Mouse (Mus musculus) heart, postnatal 0 days (tissue): ENCODE measurements at regions not wholly inside any gene's neighbourhood (a gene's known extent, or its start where the extent isn't known, plus 50 kb on each side); places are given as distances from the start of the nearest gene placed in this dataset.
"Not testable (repeated sequence)": the region's sequence is repeated elsewhere in the genome, so short reads cannot be mapped to it uniquely, and the experiment has no call there.

ENCODE experiments used
- ATAC-seq: fragments of 200-750 bp; cut with Nextera tagmentation; 2 replicates; pipeline ENCODE4 v1.8.0; 2017; ENCODE audit warnings: low read depth, moderate number of reproducible peaks, moderate library complexity; ENCODE audit not compliant: insufficient read depth
- DNase-seq: peaks from one replicate; pipeline ENCODE4 v3.0.0-alpha.2; 2016; ENCODE audit warnings: low spot score
- H3K27ac ChIP-seq: fragments of 300-500 bp; sonication (generic); 2 replicates; pipeline ENCODE4 v1.5.1; 2014; ENCODE audit warnings: low read depth, mild to moderate bottlenecking
- H3K27me3 ChIP-seq: fragments of 300-500 bp; sonication (generic); 2 replicates; pipeline ENCODE4 v1.6.1; 2014; ENCODE audit warnings: low read length, mixed read lengths; ENCODE audit not compliant: control insufficient read depth, insufficient read depth
- H3K36me3 ChIP-seq: fragments of 300-500 bp; sonication (generic); replicated peaks from 2 replicates; pipeline ENCODE4 v1.6.1; 2014; ENCODE audit warnings: low read length, mixed read lengths; ENCODE audit not compliant: control insufficient read depth, insufficient read depth
- H3K4me1 ChIP-seq: fragments of 300-500 bp; sonication (generic); 2 replicates; pipeline ENCODE4 v1.6.1; 2014; ENCODE audit warnings: antibody characterized with exemption; ENCODE audit not compliant: control insufficient read depth, insufficient read depth
- H3K4me2 ChIP-seq: fragments of 300-500 bp; sonication (generic); 2 replicates; pipeline ENCODE4 v1.6.1; 2014; ENCODE audit warnings: low read depth, mild to moderate bottlenecking, low read length, moderate library complexity
- H3K4me3 ChIP-seq: fragments of 300-500 bp; sonication (generic); 2 replicates; pipeline ENCODE4 v1.5.1; 2014; ENCODE audit warnings: low read depth, low read length
- H3K9ac ChIP-seq: fragments of 300-500 bp; sonication (generic); replicated peaks from 2 replicates; pipeline ENCODE4 v1.6.1; 2014; ENCODE audit warnings: low read depth, low read length, mixed read lengths
- H3K9me3 ChIP-seq: fragments of 300-500 bp; sonication (generic); replicated peaks from 2 replicates; pipeline ENCODE4 v1.6.1; 2016; ENCODE audit warnings: low read length; ENCODE audit not compliant: control insufficient read depth
- CTCF ChIP-seq: IDR thresholded peaks from 2 replicates; pipeline ENCODE4 v1.5.1; 2016; ENCODE audit warnings: antibody characterized with exemption, control low read depth, low read depth
- EP300 ChIP-seq: IDR thresholded peaks from 2 replicates; pipeline ENCODE4 v1.6.1; 2016; ENCODE audit warnings: antibody characterized with exemption, low read depth
- WGBS: fragments of 180-500 bp; shearing (Covaris S2); extraction: QIAGEN DNeasy Blood & Tissue Kit; methylation state at CpG from one replicate; pipeline ENCODE4 v1.1.7; 2014; 5-methylcytosine and 5-hydroxymethylcytosine counted together

DNA sequence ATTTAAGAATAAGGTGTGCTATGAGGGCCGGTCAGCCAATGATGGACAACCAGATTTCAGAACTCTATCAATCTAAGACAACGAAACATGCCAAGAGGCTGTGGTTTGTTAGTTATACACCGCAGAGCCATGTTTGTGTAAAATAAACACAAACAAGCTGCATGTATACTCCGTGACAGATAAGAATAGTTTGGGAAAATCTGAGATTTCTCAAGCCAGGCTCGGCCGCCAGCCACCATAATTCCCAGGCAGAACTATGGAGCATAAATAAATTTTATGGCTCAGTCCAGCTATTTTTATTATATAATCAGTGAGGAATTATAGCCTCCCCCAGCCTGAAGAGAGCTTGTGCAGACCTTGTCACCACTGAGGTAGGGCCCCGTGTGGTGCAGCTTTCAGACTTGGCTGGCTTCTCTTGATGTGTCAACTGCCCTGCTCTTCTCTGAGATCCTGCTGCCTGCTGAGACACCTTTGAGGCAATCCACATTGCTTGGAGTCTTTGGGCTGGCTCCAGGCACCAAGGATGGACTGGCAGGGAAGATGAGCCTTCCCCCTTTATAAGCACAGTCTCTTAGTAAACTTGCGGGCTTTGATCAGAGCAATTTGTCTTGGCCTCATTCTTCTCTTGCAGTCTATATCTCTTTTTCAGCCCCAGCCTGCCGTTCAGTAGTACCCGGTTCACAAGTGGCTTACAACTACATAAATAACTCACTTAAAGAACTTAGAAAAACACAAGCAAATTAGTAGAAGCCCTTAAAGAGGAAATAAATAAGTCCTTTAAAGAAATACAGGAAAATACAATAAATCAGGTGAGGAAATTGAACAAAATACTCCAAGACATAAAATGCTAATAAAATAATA lies 1123.0 kb upstream of the Kcnd2 start:
- ATAC-seq, result no peak
- Histone ChIP-seq H3K27me3 (no peaks in the 10 kb centered on the region), H3K27ac (no peak overlapping the region), H3K4me3 (no peak overlapping the region), H3K9ac (no peak overlapping the region), H3K4me1 (no peaks in the 10 kb centered on the region), H3K4me2 (no peak overlapping the region), H3K36me3 (no peaks in the 10 kb centered on the region), H3K9me3 (no peaks in the 10 kb centered on the region)
- WGBS, result 75% methylated on average over 10 of the region's 10 CpGs
- no peak for DNase-seq
- TF ChIP-seq CTCF, result no peak
- no peak for TF ChIP-seq EP300

DNA sequence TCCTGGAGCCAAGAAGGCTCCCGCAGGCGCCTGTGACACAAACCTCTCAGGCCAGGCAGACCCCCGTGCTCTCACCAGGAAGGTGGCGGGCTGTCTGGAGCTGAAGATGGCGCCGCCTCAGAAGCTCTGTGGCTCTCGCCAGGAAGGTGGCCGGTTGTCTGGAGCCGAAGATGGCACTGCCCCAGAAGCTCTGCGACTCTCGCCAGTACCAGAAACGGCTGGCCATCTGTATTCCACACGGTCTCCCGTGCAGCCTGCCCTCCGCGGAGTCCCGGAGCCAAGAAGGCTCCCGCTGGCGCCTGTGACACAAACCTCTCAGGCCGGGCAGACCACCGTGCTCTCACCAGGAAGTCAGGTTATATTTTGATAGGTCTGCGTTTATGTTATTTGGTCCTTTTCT lies 1081.3 kb upstream of the Kcnd2 start:
- not testable (repeated sequence) for ATAC-seq, H3K27ac ChIP-seq, H3K36me3 ChIP-seq, H3K9me3 ChIP-seq, H3K4me1 ChIP-seq, DNase-seq, H3K9ac ChIP-seq, H3K4me3 ChIP-seq, H3K27me3 ChIP-seq, H3K4me2 ChIP-seq
- 83% methylated on average over 22 of the region's 22 CpGs for WGBS

DNA sequence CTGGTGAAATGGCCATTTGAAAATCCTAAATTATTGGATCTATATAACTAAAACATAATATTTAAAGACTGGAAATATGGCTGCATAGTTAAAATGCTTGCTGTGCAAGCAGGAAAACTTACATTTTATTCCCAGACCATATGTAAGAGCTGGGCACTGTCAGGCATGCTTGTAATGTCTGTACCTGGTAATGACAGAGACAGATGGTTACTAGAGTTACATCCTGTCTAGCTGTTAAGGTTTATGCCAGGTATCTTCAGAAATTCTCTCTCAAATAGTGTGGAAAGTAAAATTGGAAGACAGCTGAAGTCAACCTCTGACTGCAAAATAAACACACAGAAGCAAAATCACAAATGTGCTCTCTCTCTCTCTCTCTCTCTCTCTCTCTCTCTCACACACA lies 1077.8 kb upstream of the Kcnd2 start:
- no peak overlapping the region for H3K4me3 ChIP-seq
- TF ChIP-seq EP300 (no peak), CTCF (no peak)
- no peaks in the 10 kb centered on the region for H3K36me3 ChIP-seq
- no peak overlapping the region for H3K4me2 ChIP-seq
- no peak overlapping the region for H3K27ac ChIP-seq
- no peaks in the 10 kb centered on the region for H3K27me3 ChIP-seq
- H3K9ac ChIP-seq, result no peak overlapping the region
- 0 out of 2 replicates have a peak, but pooled peaks cover 4% of the 10 kb centered on the region for H3K9me3 ChIP-seq
- no peak for ATAC-seq
- DNase-seq, result no peak
- no peaks in the 10 kb centered on the region for H3K4me1 ChIP-seq
